Mouse (Mus musculus) heart, postnatal 0 days (tissue): ENCODE results near the gene Aaed1. TPM values are rescaled to one million over a fixed set of nuclear protein-coding genes. Genes with fewer than 3 reads are reported as not detected.

ENCODE experiments used
- ATAC-seq: fragments of 200-750 bp; cut with Nextera tagmentation; 2 replicates; pipeline ENCODE4 v1.8.0; 2017; ENCODE audit warnings: low read depth, moderate number of reproducible peaks, moderate library complexity; ENCODE audit not compliant: insufficient read depth
- DNase-seq: peaks from one replicate; pipeline ENCODE4 v3.0.0-alpha.2; 2016; ENCODE audit warnings: low spot score
- H3K27ac ChIP-seq: fragments of 300-500 bp; sonication (generic); 2 replicates; pipeline ENCODE4 v1.5.1; 2014; ENCODE audit warnings: low read depth, mild to moderate bottlenecking
- H3K27me3 ChIP-seq: fragments of 300-500 bp; sonication (generic); 2 replicates; pipeline ENCODE4 v1.6.1; 2014; ENCODE audit warnings: low read length, mixed read lengths; ENCODE audit not compliant: control insufficient read depth, insufficient read depth
- H3K36me3 ChIP-seq: fragments of 300-500 bp; sonication (generic); replicated peaks from 2 replicates; pipeline ENCODE4 v1.6.1; 2014; ENCODE audit warnings: low read length, mixed read lengths; ENCODE audit not compliant: control insufficient read depth, insufficient read depth
- H3K4me1 ChIP-seq: fragments of 300-500 bp; sonication (generic); 2 replicates; pipeline ENCODE4 v1.6.1; 2014; ENCODE audit warnings: antibody characterized with exemption; ENCODE audit not compliant: control insufficient read depth, insufficient read depth
- H3K4me2 ChIP-seq: fragments of 300-500 bp; sonication (generic); 2 replicates; pipeline ENCODE4 v1.6.1; 2014; ENCODE audit warnings: low read depth, mild to moderate bottlenecking, low read length, moderate library complexity
- H3K4me3 ChIP-seq: fragments of 300-500 bp; sonication (generic); 2 replicates; pipeline ENCODE4 v1.5.1; 2014; ENCODE audit warnings: low read depth, low read length
- H3K9ac ChIP-seq: fragments of 300-500 bp; sonication (generic); replicated peaks from 2 replicates; pipeline ENCODE4 v1.6.1; 2014; ENCODE audit warnings: low read depth, low read length, mixed read lengths
- H3K9me3 ChIP-seq: fragments of 300-500 bp; sonication (generic); replicated peaks from 2 replicates; pipeline ENCODE4 v1.6.1; 2016; ENCODE audit warnings: low read length; ENCODE audit not compliant: control insufficient read depth
- CTCF ChIP-seq: IDR thresholded peaks from 2 replicates; pipeline ENCODE4 v1.5.1; 2016; ENCODE audit warnings: antibody characterized with exemption, control low read depth, low read depth
- EP300 ChIP-seq: IDR thresholded peaks from 2 replicates; pipeline ENCODE4 v1.6.1; 2016; ENCODE audit warnings: antibody characterized with exemption, low read depth
- whole genome bisulfite sequencing: fragments of 180-500 bp; shearing (Covaris S2); extraction: QIAGEN DNeasy Blood & Tissue Kit; methylation state at CpG from one replicate; pipeline ENCODE4 v1.1.7; 2014; 5-methylcytosine and 5-hydroxymethylcytosine counted together
- polyA plus RNA-seq: library from polyadenylated mRNA; unstranded; fragments of >200 nt; fragmentation: Nextera tagmentation; extraction: Ambion mirVana; gene quantifications from 2 replicates; pipeline ENCODE4 v1.2.1, GENCODE M21; 2015
- total RNA-seq: library from RNA; depleted of rRNA; stranded (reverse); fragments of >200 nt; gene quantifications from 2 replicates; pipeline ENCODE4 v1.2.3, GENCODE M21; 2014; ENCODE audit warnings: low replicate concordance

The Aaed1 gene
- total and polyA plus RNA-seq, 2 experiments from 2014 or later, result 67.0 to 76.6 TPM

DNA sequence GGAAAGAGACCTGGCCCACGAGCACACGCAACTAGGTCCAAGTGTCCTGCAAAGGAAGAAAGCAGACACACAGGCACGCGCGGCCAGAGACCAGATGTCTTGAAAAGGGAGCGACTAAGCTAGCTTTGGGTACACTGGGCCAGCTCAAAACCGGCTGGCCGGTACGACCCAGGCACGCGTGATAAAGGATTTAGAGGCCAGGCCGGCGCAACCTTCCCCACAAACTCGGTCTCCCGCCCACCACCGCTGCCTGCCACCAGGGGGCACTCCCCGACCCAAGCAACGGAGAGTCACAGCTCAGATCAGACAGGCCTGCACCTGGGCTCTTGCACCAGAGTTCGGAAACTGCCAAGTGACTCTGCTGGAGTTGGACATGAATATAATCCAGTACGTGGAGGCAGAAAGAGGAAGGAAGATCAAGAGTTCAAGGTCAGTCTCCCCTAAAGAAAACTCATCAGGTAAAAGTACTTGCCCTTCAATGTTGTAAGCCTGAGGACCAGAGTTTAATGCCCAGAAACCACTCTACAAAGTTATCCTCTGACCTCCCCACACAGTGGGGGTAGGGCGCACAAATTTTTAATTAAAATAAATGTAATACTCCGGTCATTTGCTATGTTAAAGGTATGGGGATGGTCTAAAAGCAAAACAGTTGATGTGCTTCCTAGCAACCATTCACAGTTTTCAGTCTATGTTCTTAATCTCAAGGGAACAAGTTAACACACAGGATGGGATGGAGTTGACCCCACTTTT, 63.6 kb downstream of the Aaed1 start:
- Histone ChIP-seq H3K9me3 (no peaks in the 10 kb centered on the region), H3K4me1 (no peaks in the 10 kb centered on the region), H3K27ac (peak overlapping the region; percentile 75), H3K36me3 (no peaks in the 10 kb centered on the region), H3K27me3 (no peaks in the 10 kb centered on the region), H3K9ac (peak overlapping the region; percentile 70), H3K4me2 (peak overlapping the region; percentile 90), H3K4me3 (peak overlapping the region; percentile 72)
- DNase-seq (peak; percentile 73), ATAC-seq (peak; percentile 88)
- TF ChIP-seq CTCF (peak; percentile 93), EP300 (no peak)
- 5% methylated on average over 22 of the region's 22 CpGs for WGBS

DNA sequence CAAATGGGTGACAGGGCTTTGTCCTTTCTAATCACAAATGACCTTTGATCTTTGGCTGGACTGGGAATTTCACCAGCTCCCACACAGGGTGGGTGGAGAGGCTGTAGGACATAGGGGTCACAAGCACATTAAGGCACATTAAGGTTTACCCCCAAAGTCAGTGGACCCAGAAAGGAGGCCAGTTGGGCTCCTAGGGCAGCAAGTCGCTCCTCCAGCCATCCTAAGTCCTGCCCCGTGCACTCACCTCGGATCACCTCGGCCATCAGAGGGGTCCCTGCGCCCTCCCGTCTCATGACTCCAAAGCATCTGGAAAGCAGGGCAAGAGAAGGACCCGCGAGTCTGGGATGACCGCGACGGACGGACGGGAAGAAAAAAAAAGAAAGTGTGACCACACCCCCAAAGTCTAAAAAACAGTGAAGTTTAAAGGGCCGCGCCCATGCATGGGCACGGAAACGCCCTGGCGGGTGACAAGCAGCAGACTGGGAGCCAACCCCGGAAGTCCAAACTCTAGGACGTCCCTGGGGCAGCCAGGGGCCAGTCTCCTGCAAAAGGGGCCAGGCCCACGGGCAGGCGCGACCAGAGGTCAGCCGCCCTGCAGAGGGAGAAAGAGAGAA, 64.2 kb downstream of the Aaed1 start:
- 0 out of 2 replicates have a peak, but pooled peaks cover 2% of the 10 kb centered on the region for H3K36me3 ChIP-seq
- DNase-seq (peak; percentile 68), ATAC-seq (peak; percentile 94)
- no peak for TF ChIP-seq CTCF
- TF ChIP-seq EP300, result no peak
- under 1% methylated on average over 24 of the region's 24 CpGs for WGBS
- peak overlapping the region; percentile 70 for H3K9ac ChIP-seq
- no peaks in the 10 kb centered on the region for H3K4me1 ChIP-seq
- H3K9me3 ChIP-seq, result no peaks in the 10 kb centered on the region
- H3K27me3 ChIP-seq, result no peaks in the 10 kb centered on the region
- peak overlapping the region; percentile 75 for H3K27ac ChIP-seq
- peak overlapping the region; percentile 90 for H3K4me2 ChIP-seq
- H3K4me3 ChIP-seq, result peak overlapping the region; percentile 72

DNA sequence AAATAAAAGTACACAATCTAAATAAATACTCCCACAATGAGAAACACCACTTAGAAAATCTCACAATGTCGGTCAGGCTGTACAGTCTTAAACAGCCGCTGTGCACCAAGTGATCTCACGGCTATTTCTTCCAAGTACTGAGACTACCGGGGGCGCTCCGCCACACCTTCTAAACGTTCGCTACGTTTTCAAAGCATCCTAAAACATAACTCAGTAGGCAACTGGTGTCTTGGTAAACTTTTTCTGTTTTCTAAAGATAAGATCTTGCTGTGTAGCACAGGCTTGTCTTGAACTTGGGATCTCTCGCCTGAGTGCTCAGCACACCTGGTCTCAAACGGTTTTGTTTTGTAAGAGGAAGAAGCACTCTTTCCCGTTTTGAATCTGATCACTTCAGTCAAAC, 66.4 kb downstream of the Aaed1 start:
- no peak overlapping the region for H3K4me2 ChIP-seq
- no peak for ATAC-seq
- 0 out of 2 replicates have a peak, but pooled peaks cover 4% of the 10 kb centered on the region for H3K36me3 ChIP-seq
- TF ChIP-seq EP300 (no peak), CTCF (no peak)
- H3K9me3 ChIP-seq, result no peaks in the 10 kb centered on the region
- H3K4me1 ChIP-seq, result no peaks in the 10 kb centered on the region
- no peaks in the 10 kb centered on the region for H3K27me3 ChIP-seq
- DNase-seq, result no peak
- 78% methylated on average over 12 of the region's 12 CpGs for WGBS
- H3K4me3 ChIP-seq, result no peak overlapping the region
- H3K27ac ChIP-seq, result no peak overlapping the region
- H3K9ac ChIP-seq, result no peak overlapping the region

DNA sequence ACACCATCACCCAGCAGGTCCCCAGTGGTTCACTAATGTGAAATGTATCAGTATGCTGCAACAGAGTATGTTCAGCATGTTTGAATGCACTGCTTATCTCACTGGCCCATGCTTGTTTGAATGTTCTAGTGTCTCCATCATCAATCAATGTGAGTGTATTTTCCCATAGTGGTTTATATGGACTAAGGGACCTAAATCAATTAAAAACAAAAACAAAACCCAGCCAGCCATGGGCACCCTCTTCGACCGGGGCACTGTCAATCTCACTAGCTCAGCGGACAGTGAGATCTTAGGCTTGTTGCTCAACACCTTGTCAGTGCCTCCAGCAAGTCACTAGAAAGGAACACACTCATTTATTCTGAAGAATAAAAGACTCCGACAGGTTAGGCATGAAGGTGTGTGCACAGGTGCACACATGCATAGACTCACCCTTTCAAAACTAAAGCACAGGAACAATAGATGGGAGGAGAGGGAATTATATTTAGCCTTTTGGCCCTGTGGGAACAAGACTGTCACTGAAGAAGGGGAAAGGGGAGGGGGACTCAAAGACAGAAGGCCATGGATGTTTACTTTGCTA, 67.7 kb downstream of the Aaed1 start:
- Histone ChIP-seq H3K27ac (no peak overlapping the region), H3K4me1 (no peaks in the 10 kb centered on the region), H3K4me2 (no peak overlapping the region), H3K4me3 (no peak overlapping the region), H3K27me3 (no peaks in the 10 kb centered on the region), H3K9me3 (no peaks in the 10 kb centered on the region), H3K36me3 (0 out of 2 replicates have a peak, but pooled peaks cover 4% of the 10 kb centered on the region), H3K9ac (no peak overlapping the region)
- 79% methylated on average over 4 of the region's 4 CpGs for WGBS
- DNase-seq, result no peak
- TF ChIP-seq CTCF, result no peak
- TF ChIP-seq EP300, result no peak
- no peak for ATAC-seq

DNA sequence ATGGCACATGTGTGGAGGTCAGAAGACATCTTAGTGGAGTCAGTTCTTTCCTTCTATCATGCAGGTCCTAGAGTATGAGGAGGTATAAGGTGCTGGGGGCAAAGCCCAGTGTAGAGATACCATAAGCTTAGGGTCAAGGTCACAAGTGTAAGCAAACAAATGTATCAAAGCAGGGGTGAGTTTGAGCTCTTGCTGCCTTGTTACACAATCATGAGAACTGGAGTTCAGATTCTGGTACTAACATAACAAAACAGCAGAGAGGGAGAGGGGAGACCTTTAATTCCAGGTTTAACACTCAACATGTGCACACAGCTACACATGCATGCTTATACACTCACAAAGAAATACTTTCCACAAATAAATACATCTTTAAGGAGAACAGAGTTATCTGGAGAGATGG, 69.8 kb downstream of the Aaed1 start:
- TF ChIP-seq EP300, result no peak
- TF ChIP-seq CTCF, result no peak
- Histone ChIP-seq H3K27me3 (no peaks in the 10 kb centered on the region), H3K4me1 (no peaks in the 10 kb centered on the region; the same call in 1 of the 2 replicates), H3K9ac (no peak overlapping the region), H3K9me3 (no peaks in the 10 kb centered on the region), H3K4me3 (no peak overlapping the region), H3K27ac (no peak overlapping the region), H3K4me2 (no peak overlapping the region), H3K36me3 (0 out of 2 replicates have a peak, but pooled peaks cover 4% of the 10 kb centered on the region)
- DNase-seq (no peak), ATAC-seq (no peak)
